Mouse (Mus musculus) thymus, postnatal 0 days (tissue): ENCODE results near the gene Tpst2. TPM values are rescaled to one million over a fixed set of nuclear protein-coding genes. Genes with fewer than 3 reads are reported as not detected.

Source experiments
- DNase-seq: peaks from one replicate; pipeline ENCODE4 v3.0.0-alpha.2; 2015; ENCODE audit warnings: low spot score
- polyA plus RNA-seq: library from polyadenylated mRNA; unstranded; fragments of >200 nt; fragmentation: Nextera tagmentation; extraction: Ambion mirVana; gene quantifications from 2 replicates; pipeline ENCODE4 v1.2.1, GENCODE M21; 2015

The Tpst2 gene
- polyA plus RNA-seq, 1 experiment from 2014 or later: 44.6 TPM

- DNase-seq: no peak
Measured at GRCm38 (mm10) chr5:112254282-112254806, 22.1 kb upstream of the Tpst2 start.

- no peak for DNase-seq
Measured at GRCm38 (mm10) chr5:112255426-112255825, 21.1 kb upstream of the Tpst2 start, which contains the start of gene Crybb1. Gene Crybb1, plus strand, starts transcription at chr5:112255815.

GRCm38 (mm10) chr5:112256457-112256856 lies 20.0 kb upstream of the Tpst2 start:
- no peak for DNase-seq

GRCm38 (mm10) chr5:112257896-112258295 lies 18.6 kb upstream of the Tpst2 start:
- no peak for DNase-seq

- DNase-seq: no peak
Measured at GRCm38 (mm10) chr5:112259862-112260650, 16.4 kb upstream of the Tpst2 start.

- no peak for DNase-seq
Measured at GRCm38 (mm10) chr5:112260818-112261217, 15.7 kb upstream of the Tpst2 start.

- no peak for DNase-seq
Measured at GRCm38 (mm10) chr5:112264099-112264498, 12.4 kb upstream of the Tpst2 start.

GRCm38 (mm10) chr5:112265110-112265509 lies 11.4 kb upstream of the Tpst2 start:
- DNase-seq: no peak

- DNase-seq: no peak
Measured at GRCm38 (mm10) chr5:112265515-112265914, 11.0 kb upstream of the Tpst2 start.

GRCm38 (mm10) chr5:112266011-112266777 lies 10.3 kb upstream of the Tpst2 start:
- DNase-seq: no peak

GRCm38 (mm10) chr5:112270764-112271541 lies 5.5 kb upstream of the Tpst2 start:
- peak; percentile 56 for DNase-seq

- DNase-seq: no peak
Measured at GRCm38 (mm10) chr5:112272934-112273333, 3.6 kb upstream of the Tpst2 start.

GRCm38 (mm10) chr5:112273746-112274463 lies 2.6 kb upstream of the Tpst2 start:
- peak; percentile 30 for DNase-seq

- peak; percentile 29 for DNase-seq
Measured at GRCm38 (mm10) chr5:112275021-112275804, 1.3 kb upstream of the Tpst2 start.

- no peak for DNase-seq
Measured at GRCm38 (mm10) chr5:112276907-112277348, 437 bp downstream of the Tpst2 start.

- no peak for DNase-seq
Measured at GRCm38 (mm10) chr5:112277906-112278470, 1.5 kb downstream of the Tpst2 start.

GRCm38 (mm10) chr5:112279181-112280021 lies 2.9 kb downstream of the Tpst2 start:
- DNase-seq: no peak

GRCm38 (mm10) chr5:112280151-112280550 lies 3.7 kb downstream of the Tpst2 start:
- DNase-seq: no peak
